In the genomic region with DNA sequence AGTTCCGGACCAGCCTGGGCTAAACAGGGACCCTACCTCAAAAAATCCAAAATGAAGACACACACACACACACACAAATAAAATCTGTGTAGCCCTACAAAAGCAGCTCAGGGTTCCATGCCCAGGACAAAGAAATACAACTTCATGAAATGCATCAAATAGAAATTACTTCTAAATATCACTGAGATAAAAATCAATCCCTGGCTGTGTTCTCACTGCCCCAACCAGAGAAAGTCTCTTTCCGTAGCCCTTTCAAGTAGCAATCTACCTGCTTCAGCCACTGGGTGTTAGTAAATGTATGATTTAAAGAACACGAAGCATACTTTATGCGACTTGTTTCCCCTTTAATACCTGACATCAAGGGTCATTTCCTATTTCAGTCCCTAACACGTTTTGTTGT, we compare ENCODE assay signal across 8 mouse cellular contexts. TPM values are rescaled to one million over a fixed set of nuclear protein-coding genes. Genes with fewer than 3 reads are reported as not detected.
A peak's percentile ranks its signal among the peaks of the same experiment; 100 is the strongest.
DNase-seq lines count a peak whose midpoint lies in the region; ATAC-seq and TF ChIP-seq lines count a peak whose summit lies in the region.

No protein-coding gene starts in this region.

- no peak overlapping the region for H3K27ac ChIP-seq in heart, embryonic 12.5 days (ENCODE audit: poor library complexity, severe bottlenecking)
- H3K27ac ChIP-seq in ES-E14 (ENCODE audit: insufficient read depth, low read depth, low read length, poor library complexity, severe bottlenecking) = no peak overlapping the region
- H3K27ac ChIP-seq in hindbrain, embryonic 10.5 days = no peak overlapping the region
- H3K27ac ChIP-seq in macrophage = no peak overlapping the region

- peaks cover 27% of the 10 kb centered on the region for H3K36me3 ChIP-seq in heart, embryonic 12.5 days
- H3K36me3 ChIP-seq in ES-E14 (ENCODE audit: control insufficient read depth, insufficient read depth, low read length, poor library complexity, severe bottlenecking) = peaks cover 21% of the 10 kb centered on the region
- peaks cover 40% of the 10 kb centered on the region for H3K36me3 ChIP-seq in hindbrain, embryonic 10.5 days
- H3K36me3 ChIP-seq in macrophage (ENCODE audit: inconsistent target) = peaks cover 22% of the 10 kb centered on the region; the same call in 1 of the 2 replicates

- intact Hi-C loops in heart, postnatal 14 days (cut with DNase I) = loop anchor here (5.0 kb wide), 1 partner anchor 40 kb away; no protein-coding TSS in a partner anchor

- H3K9me3 ChIP-seq in heart, embryonic 12.5 days (replicated peaks) = no peaks in the 10 kb centered on the region
- H3K9me3 ChIP-seq in ES-E14 (ENCODE audit: control insufficient read depth, insufficient read depth, low read depth, low read length) = no peaks in the 10 kb centered on the region
- no peaks in the 10 kb centered on the region for H3K9me3 ChIP-seq in hindbrain, embryonic 10.5 days

- H3K79me2 ChIP-seq in macrophage (ENCODE audit: inconsistent target) = peaks cover 57% of the 10 kb centered on the region

- WGBS in heart, embryonic 12.5 days = 29% methylated on average over 5 of the region's 5 CpGs
- WGBS in hindbrain, embryonic 10.5 days = 37% methylated on average over 5 of the region's 5 CpGs
- WGBS in macrophage (ENCODE audit: missing documents) = 23% methylated on average over 5 of the region's 5 CpGs

- peaks cover 9% of the 10 kb centered on the region for H3K4me1 ChIP-seq in heart, embryonic 12.5 days (replicated peaks)
- H3K4me1 ChIP-seq in ES-E14 (ENCODE audit: control insufficient read depth in 2 of 2, insufficient read depth in 2 of 2, low read length in 2 of 2, poor library complexity in 1 of 2) = peaks cover 3 to 5% of the 10 kb centered on the region in 2 experiments; a peak in 2 of 4 replicates
- peaks cover 24% of the 10 kb centered on the region for H3K4me1 ChIP-seq in hindbrain, embryonic 10.5 days (replicated peaks)

- peak overlapping the region; percentile 72 for H3K4me2 ChIP-seq in heart, embryonic 12.5 days

- H3K27me3 ChIP-seq in heart, embryonic 12.5 days (replicated peaks) = no peaks in the 10 kb centered on the region
- H3K27me3 ChIP-seq in hindbrain, embryonic 10.5 days (ENCODE audit: insufficient read depth, poor library complexity, severe bottlenecking) = no peaks in the 10 kb centered on the region; the same call in 1 of the 2 replicates

- ATAC-seq in heart, embryonic 12.5 days (ENCODE audit: insufficient number of reproducible peaks, low FRiP score) = no peak

- DNase-seq in heart, postnatal 14 days = no peak
- DNase-seq in ES-E14 (ENCODE audit: low read depth, low spot score) = no peak
- no peak for DNase-seq in hindbrain, embryonic 10.5 days (ENCODE audit: low spot score)
- no peak for DNase-seq in frontal cortex, postnatal 10 days (ENCODE audit: low spot score in 2 of 2)
- no peak for DNase-seq in spleen, postnatal 10 days (ENCODE audit: low spot score in 2 of 2)
- DNase-seq in ovary, postnatal 36 days (ENCODE audit: low spot score) = no peak

- peak overlapping the region; percentile 46 for H3K9ac ChIP-seq in heart, embryonic 12.5 days
- H3K9ac ChIP-seq in ES-E14 (ENCODE audit: insufficient read depth, low read depth, low read length, poor library complexity, severe bottlenecking) = peak overlapping the region; percentile 62

- H3K4me3 ChIP-seq in heart, embryonic 12.5 days = peak overlapping the region; percentile 86
- H3K4me3 ChIP-seq in ES-E14 (ENCODE audit: insufficient read depth in 1 of 2, low read depth in 1 of 2, low read length in 2 of 2, poor library complexity in 1 of 2, severe bottlenecking in 1 of 2) (peak overlapping the region; percentile 96), macrophage (ENCODE audit: inconsistent target) (peak overlapping the region; percentile 62)
- peak overlapping the region; percentile 76 for H3K4me3 ChIP-seq in hindbrain, embryonic 10.5 days

- in situ Hi-C loops in ES-E14 (cut with MboI; ENCODE audit: low sequenced_read_pairs in 2 of 2, unreplicated experiment in 2 of 2) = no loop called here

TF ChIP-seq in ES-E14, 5 proteins besides CTCF, POLR2A, EP300 and RAD21:
- TF ChIP-seq MAFK (IDR thresholded peaks at IDR 0.05; ENCODE audit: insufficient read depth, low read depth, low read length) (no peak), HCFC1 (IDR thresholded peaks at IDR 0.05; ENCODE audit: borderline replicate concordance, insufficient read depth, low read length) (no peak), CHD2 (IDR thresholded peaks at IDR 0.05; ENCODE audit: low read depth, low read length) (no peak), ZC3H11A (IDR thresholded peaks at IDR 0.05; ENCODE audit: borderline replicate concordance, low read depth, low read length) (no peak), ZNF384 (IDR thresholded peaks at IDR 0.05; ENCODE audit: low read depth, low read length) (no peak)

RNA-seq across cellular contexts. Expression of a gene that starts 44.2 kb away (rescaled TPM):
- 4.7 and 4.8 TPM in 2 replicates for polyA plus RNA-seq in heart, embryonic 12.5 days (2016; fragmentation: Nextera tagmentation; extraction: Ambion mirVana)
- total RNA-seq in heart, postnatal 14 days (2021) = 10 to 100 TPM; 12.9 to 13.9 TPM
- 27.1 and 34.5 TPM in 2 replicates for total RNA-seq in ES-E14 (2012; rRNA removed)
- polyA plus RNA-seq in hindbrain, embryonic 10.5 days (2016; fragmentation: Nextera tagmentation; extraction: Ambion mirVana) = 4.9 and 6.7 TPM in 2 replicates
- 100 to 1,000 TPM in 3 of 26 experiments, 10 to 100 TPM in 23; 23.5 to 168 (median 58.2) TPM for total RNA-seq in macrophage (2018; cell fraction: chromatin; rRNA removed)
- total RNA-seq in macrophage (2018; cell fraction: cytosol; rRNA removed) = 10 to 100 TPM in 22 of 26 experiments, 1 to 10 TPM in 4; 8.6 to 39.6 (median 15.8) TPM
- total RNA-seq in macrophage (2018; cell fraction: nucleus; rRNA removed) = 100 to 1,000 TPM in 3 of 26 experiments, 10 to 100 TPM in 23; 25.1 to 141 (median 49.8) TPM
- 10.9 to 13.4 TPM (median 13.3 TPM) in 3 replicates for polyA plus RNA-seq in macrophage (2018)

RNA-seq across cellular contexts. Expression of a gene that starts 44.9 kb away (rescaled TPM):
- polyA plus RNA-seq in heart, embryonic 12.5 days (2016; fragmentation: Nextera tagmentation; extraction: Ambion mirVana) = 7.7 and 8.2 TPM in 2 replicates
- 1 to 10 TPM; 7.6 to 8.1 TPM for total RNA-seq in heart, postnatal 14 days (2021)
- total RNA-seq in ES-E14 (2012; rRNA removed) = 4.7 and 8.4 TPM in 2 replicates
- 12.5 and 13.4 TPM in 2 replicates for polyA plus RNA-seq in hindbrain, embryonic 10.5 days (2016; fragmentation: Nextera tagmentation; extraction: Ambion mirVana)
- 1 to 10 TPM; 1.3 to 8.2 (median 2.5) TPM for total RNA-seq in macrophage (2018; cell fraction: chromatin; rRNA removed)
- 10 to 100 TPM in 9 of 26 experiments, 1 to 10 TPM in 17; 5.4 to 18.1 (median 9.7) TPM for total RNA-seq in macrophage (2018; cell fraction: cytosol; rRNA removed)
- 1 to 10 TPM; 1.1 to 5.8 (median 3.2) TPM for total RNA-seq in macrophage (2018; cell fraction: nucleus; rRNA removed)
- 9.2 to 14.2 TPM (median 9.3 TPM) in 3 replicates for polyA plus RNA-seq in macrophage (2018)
